In genomic region chr6:52026281-52026680, GRCm38 (mm10) we compare ENCODE assay signal across 25 mouse cellular contexts. TPM values are rescaled to one million over a fixed set of nuclear protein-coding genes. Genes with fewer than 3 reads are reported as not detected.
A peak's percentile ranks its signal among the peaks of the same experiment; 100 is the strongest.
DNase-seq lines count a peak whose midpoint lies in the region; ATAC-seq and TF ChIP-seq lines count a peak whose summit lies in the region.
"Had no signal": no experiment of that assay in that cellular context is flagged by ENCODE, and none has a peak within 500 bp of the region (broad histone marks: within the 10 kb centered on the region; RNA-seq: fewer than 3 reads in every experiment).

No protein-coding gene starts in this region.

- H3K27me3 ChIP-seq in ES-Bruce4 (ENCODE audit: control insufficient read depth, insufficient read depth, low read length, poor library complexity, severe bottlenecking), result no peaks in the 10 kb centered on the region
- no peaks in the 10 kb centered on the region for H3K27me3 ChIP-seq in lung, embryonic 14.5 days (ENCODE audit: insufficient read depth, low read length)
- H3K27me3 ChIP-seq: embryonic facial prominence, embryonic 15.5 days; hindbrain, embryonic 13.5 days; liver, embryonic 15.5 days; midbrain, embryonic 12.5 days had no signal

- TF ChIP-seq POLR2A in ES-Bruce4 (IDR thresholded peaks at IDR 0.05; ENCODE audit: insufficient read depth, low read length), result no peak

- H3K27ac ChIP-seq in ES-Bruce4 (ENCODE audit: insufficient read depth, low read length) (peak overlapping the region; percentile 74), ES-E14 (ENCODE audit: insufficient read depth, low read depth, low read length, poor library complexity, severe bottlenecking) (peak overlapping the region; percentile 2; the same call in 1 of the 2 replicates)
- H3K27ac ChIP-seq in lung, embryonic 14.5 days (ENCODE audit: low read depth), result no peak overlapping the region
- H3K27ac ChIP-seq: embryonic facial prominence, embryonic 15.5 days; hindbrain, embryonic 13.5 days; kidney, postnatal 0 days; limb, embryonic 10.5 days; liver, embryonic 15.5 days; midbrain, embryonic 12.5 days had no signal

- ATAC-seq in lung, embryonic 14.5 days (ENCODE audit: insufficient read depth), result peak; percentile 47
- ATAC-seq: forebrain, embryonic 16.5 days; inflammation-experienced regulatory T-cells, adult 6 months had no signal

- TF ChIP-seq CTCF in ES-Bruce4 (IDR thresholded peaks at IDR 0.05; ENCODE audit: low read depth, low read length), result no peak
- TF ChIP-seq CTCF in lung, embryonic 14.5 days (IDR thresholded peaks at IDR 0.05; ENCODE audit: low read depth), result no peak

- H3K9ac ChIP-seq in ES-Bruce4 (ENCODE audit: low read depth, poor library complexity, severe bottlenecking), result peak overlapping the region; percentile 58
- H3K9ac ChIP-seq in ES-E14 (ENCODE audit: insufficient read depth, low read depth, low read length, poor library complexity, severe bottlenecking), result peak overlapping the region; percentile 34; the same call in 1 of the 2 replicates
- H3K9ac ChIP-seq in lung, embryonic 14.5 days, result no peak overlapping the region
- H3K9ac ChIP-seq: embryonic facial prominence, embryonic 15.5 days; hindbrain, embryonic 13.5 days; liver, embryonic 15.5 days; midbrain, embryonic 12.5 days had no signal

- H3K9me3 ChIP-seq in ES-Bruce4 (replicated peaks; ENCODE audit: control insufficient read depth, insufficient read depth, low read length, poor library complexity, severe bottlenecking), result no peaks in the 10 kb centered on the region
- H3K9me3 ChIP-seq in ES-E14 (ENCODE audit: control insufficient read depth, insufficient read depth, low read depth, low read length), result no peaks in the 10 kb centered on the region
- H3K9me3 ChIP-seq in lung, embryonic 14.5 days (ENCODE audit: low read depth, low read length), result 0 out of 2 replicates have a peak, but pooled peaks cover 4% of the 10 kb centered on the region
- H3K9me3 ChIP-seq: embryonic facial prominence, embryonic 15.5 days; hindbrain, embryonic 13.5 days; limb, embryonic 10.5 days; liver, embryonic 15.5 days had no signal

- no peak for DNase-seq in ES-E14 (ENCODE audit: low read depth, low spot score)
- peak; percentile 73 for DNase-seq in lung, embryonic 14.5 days
- peak; percentile 55 for DNase-seq in lung, postnatal 36 days
- DNase-seq in embryo, embryonic 9.5 days (ENCODE audit: extremely low spot score), result no peak
- DNase-seq in thymus, postnatal 25 days, result no peak
- DNase-seq in spleen, adult 12 weeks (ENCODE audit: low spot score), result no peak
- DNase-seq: adrenal gland, postnatal 10 days; cerebellum, adult 2 months; cerebellum, postnatal 25 days; gastrocnemius, postnatal 10 days; heart, adult 11 months; heart, postnatal 36 days; kidney, adult 18-20 months; liver; right cerebral cortex, postnatal 14 days; spleen, adult 18-20 months had no signal

- no peaks in the 10 kb centered on the region for H3K36me3 ChIP-seq in ES-Bruce4 (ENCODE audit: control insufficient read depth, insufficient read depth, low read length, poor library complexity, severe bottlenecking)
- no peaks in the 10 kb centered on the region for H3K36me3 ChIP-seq in ES-E14 (ENCODE audit: control insufficient read depth, insufficient read depth, low read length, poor library complexity, severe bottlenecking)
- no peaks in the 10 kb centered on the region for H3K36me3 ChIP-seq in lung, embryonic 14.5 days (ENCODE audit: insufficient read depth)
- H3K36me3 ChIP-seq: embryonic facial prominence, embryonic 15.5 days; hindbrain, embryonic 13.5 days; limb, embryonic 10.5 days; liver, embryonic 15.5 days; midbrain, embryonic 12.5 days had no signal

- no peaks in the 10 kb centered on the region for H3K4me1 ChIP-seq in ES-Bruce4 (ENCODE audit: control insufficient read depth, insufficient read depth, low read length)
- H3K4me1 ChIP-seq in ES-E14 (ENCODE audit: control insufficient read depth in 2 of 2, insufficient read depth in 2 of 2, low read length in 2 of 2, poor library complexity in 1 of 2), result peaks cover 2 to 6% of the 10 kb centered on the region in 2 experiments; a peak in 2 of 4 replicates
- no peaks in the 10 kb centered on the region; the same call in 1 of the 2 replicates for H3K4me1 ChIP-seq in lung, embryonic 14.5 days (ENCODE audit: insufficient read depth)
- H3K4me1 ChIP-seq: embryonic facial prominence, embryonic 15.5 days; hindbrain, embryonic 13.5 days; liver, embryonic 15.5 days had no signal

- H3K4me3 ChIP-seq in ES-Bruce4 (ENCODE audit: low read depth, low read length), result peak overlapping the region; percentile 25
- H3K4me3 ChIP-seq in ES-E14 (ENCODE audit: insufficient read depth in 1 of 2, low read depth in 1 of 2, low read length in 2 of 2, poor library complexity in 1 of 2, severe bottlenecking in 1 of 2), result peak overlapping the region; percentile 15 to 62; a peak in 2 of 4 replicates
- H3K4me3 ChIP-seq in lung, embryonic 14.5 days (ENCODE audit: low read depth, low read length), result no peak overlapping the region
- H3K4me3 ChIP-seq: embryonic facial prominence, embryonic 15.5 days; hindbrain, embryonic 13.5 days; limb, embryonic 10.5 days; liver, embryonic 15.5 days; midbrain, embryonic 12.5 days had no signal

- in situ Hi-C loops in ES-E14 (cut with MboI; ENCODE audit: low sequenced_read_pairs in 2 of 2, unreplicated experiment in 2 of 2), result no loop called here

- TF ChIP-seq EP300 in ES-Bruce4 (IDR thresholded peaks at IDR 0.05; ENCODE audit: insufficient read depth, low read depth, low read length), result no peak

- 45% methylated on average over 11 of the region's 11 CpGs for WGBS in lung, embryonic 14.5 days

- H3K4me2 ChIP-seq in lung, embryonic 14.5 days, result peak overlapping the region; percentile 7
- H3K4me2 ChIP-seq: embryonic facial prominence, embryonic 15.5 days; hindbrain, embryonic 13.5 days; liver, embryonic 15.5 days; midbrain, embryonic 12.5 days had no signal

TF ChIP-seq in ES-E14, 5 proteins besides CTCF, POLR2A, EP300 and RAD21:
- TF ChIP-seq MAFK (IDR thresholded peaks at IDR 0.05; ENCODE audit: insufficient read depth, low read depth, low read length) (no peak), ZNF384 (IDR thresholded peaks at IDR 0.05; ENCODE audit: low read depth, low read length) (no peak), ZC3H11A (IDR thresholded peaks at IDR 0.05; ENCODE audit: borderline replicate concordance, low read depth, low read length) (no peak), CHD2 (IDR thresholded peaks at IDR 0.05; ENCODE audit: low read depth, low read length) (no peak), HCFC1 (IDR thresholded peaks at IDR 0.05; ENCODE audit: borderline replicate concordance, insufficient read depth, low read length) (no peak)
TF ChIP-seq in ES-E14: peak in this region for 0.

RNA-seq across cellular contexts. Expression of gene Skap2, which starts 13.9 kb away (rescaled TPM):
- 42.9 and 43.0 TPM in 2 replicates for polyA plus RNA-seq in ES-Bruce4 (2011; ENCODE audit: insufficient read depth, insufficient read length, low read depth, missing spikeins)
- total RNA-seq in ES-E14 (2012; rRNA removed), result 19.6 and 25.1 TPM in 2 replicates
- 61.2 and 67.4 TPM in 2 replicates for polyA plus RNA-seq in lung, embryonic 14.5 days (2014; fragmentation: Nextera tagmentation; extraction: Ambion mirVana)

Comparison
In these comparisons a context has a peak if more than half of its experiments do, and no peak if none do; other contexts are left out.
1. DNase-seq: peak in lung, embryonic 14.5 days (single experiment) and lung, postnatal 36 days (single experiment); none in ES-E14 (single experiment), embryo, embryonic 9.5 days (single experiment), thymus, postnatal 25 days (single experiment) and spleen, adult 12 weeks (single experiment).